Mouse (Mus musculus) cortical plate, adult 2 months (tissue): ENCODE measurements at regions not wholly inside any gene's neighbourhood (a gene's known extent, or its start where the extent isn't known, plus 50 kb on each side); places are given as distances from the start of the nearest gene placed in this dataset.

Experiments used
- H3K27ac ChIP-seq: fragments of 200-500 bp; 2 replicates; pipeline ENCODE4 v1.5.1; 2012; ENCODE audit warnings: low read length, control low read depth, inconsistent platforms; ENCODE audit not compliant: insufficient read depth
- H3K4me1 ChIP-seq: fragments of 200-500 bp; 2 replicates; pipeline ENCODE4 v1.6.1; 2011; ENCODE audit warnings: low read length; ENCODE audit not compliant: control insufficient read depth, insufficient read depth
- H3K4me3 ChIP-seq: fragments of 200-500 bp; 2 replicates; pipeline ENCODE4 v1.5.1; 2011; ENCODE audit warnings: mild to moderate bottlenecking, low read length, control low read depth; ENCODE audit not compliant: insufficient read depth
- CTCF ChIP-seq: fragments of 200-500 bp; IDR thresholded peaks from 2 replicates; pipeline ENCODE4 v1.5.1; 2011; ENCODE audit warnings: mild to moderate bottlenecking, control low read depth, low read length; ENCODE audit not compliant: insufficient read depth; ENCODE audit errors: extremely low read depth
- POLR2A ChIP-seq: fragments of 200-500 bp; IDR thresholded peaks from 2 replicates; pipeline ENCODE4 v1.6.1; 2011; ENCODE audit warnings: mild to moderate bottlenecking, low read length, control low read depth; ENCODE audit not compliant: insufficient read depth; ENCODE audit errors: extremely low read depth

- TF ChIP-seq CTCF (no peak), POLR2A (no peak)
- no peaks in the 10 kb centered on the region for H3K4me1 ChIP-seq
- no peak overlapping the region for H3K4me3 ChIP-seq
- H3K27ac ChIP-seq, result no peak overlapping the region
These were observed 142.1 kb upstream of the Slc22a12 start for GRCm38 (mm10) chr19:6684921-6685320.

- TF ChIP-seq CTCF (no peak), POLR2A (no peak)
- no peak overlapping the region for H3K4me3 ChIP-seq
- H3K27ac ChIP-seq, result no peak overlapping the region
- no peaks in the 10 kb centered on the region for H3K4me1 ChIP-seq
These were observed 136.8 kb upstream of the Slc22a12 start for GRCm38 (mm10) chr19:6679392-6680307.

GRCm38 (mm10) chr19:6677511-6677910 lies 134.7 kb upstream of the Slc22a12 start:
- Histone ChIP-seq H3K4me1 (no peaks in the 10 kb centered on the region), H3K27ac (no peak overlapping the region), H3K4me3 (no peak overlapping the region)
- TF ChIP-seq POLR2A (no peak), CTCF (no peak)

- Histone ChIP-seq H3K27ac (no peak overlapping the region), H3K4me1 (peaks cover 1% of the 10 kb centered on the region; the same call in 1 of the 2 replicates)
These were observed 132.8 kb upstream of the Slc22a12 start for GRCm38 (mm10) chr19:6675586-6675985.

GRCm38 (mm10) chr19:6671696-6672095 lies 128.9 kb upstream of the Slc22a12 start:
- Histone ChIP-seq H3K27ac (no peak overlapping the region), H3K4me1 (peaks cover 3% of the 10 kb centered on the region), H3K4me3 (no peak overlapping the region)
- no peak for TF ChIP-seq CTCF
- no peak for TF ChIP-seq POLR2A

More at GRCm38 (mm10) chr19:6675586-6675985, 132.8 kb upstream of the Slc22a12 start:
- TF ChIP-seq CTCF, result no peak
- no peak for TF ChIP-seq POLR2A
- no peak overlapping the region for H3K4me3 ChIP-seq

GRCm38 (mm10) chr19:6669881-6670280 lies 127.0 kb upstream of the Slc22a12 start:
- Histone ChIP-seq H3K27ac (no peak overlapping the region), H3K4me1 (peaks cover 3% of the 10 kb centered on the region), H3K4me3 (no peak overlapping the region)
- no peak for TF ChIP-seq POLR2A
- TF ChIP-seq CTCF, result no peak

- H3K27ac ChIP-seq, result no peak overlapping the region
- peaks cover 3% of the 10 kb centered on the region for H3K4me1 ChIP-seq
- TF ChIP-seq POLR2A, result no peak
- no peak for TF ChIP-seq CTCF
- H3K4me3 ChIP-seq, result no peak overlapping the region
These were observed 125.7 kb upstream of the Slc22a12 start for GRCm38 (mm10) chr19:6668545-6668944.

GRCm38 (mm10) chr19:6666187-6666722 lies 123.4 kb upstream of the Slc22a12 start:
- Histone ChIP-seq H3K4me3 (no peak overlapping the region), H3K27ac (no peak overlapping the region), H3K4me1 (peaks cover 2% of the 10 kb centered on the region)
- no peak for TF ChIP-seq CTCF
- TF ChIP-seq POLR2A, result no peak

- no peak for TF ChIP-seq POLR2A
- no peak for TF ChIP-seq CTCF
- peaks cover 2% of the 10 kb centered on the region for H3K4me1 ChIP-seq
- no peak overlapping the region for H3K4me3 ChIP-seq
- H3K27ac ChIP-seq, result no peak overlapping the region
These were observed 122.6 kb upstream of the Slc22a12 start for GRCm38 (mm10) chr19:6665264-6666054.
